Mouse (Mus musculus): ENCODE results near the gene Lta. TPM values are rescaled to one million over a fixed set of nuclear protein-coding genes. Genes with fewer than 3 reads are reported as not detected.

Gene Lta
- polyA plus RNA-seq, 1 experiment from 2014 or later: not detected

DNA sequence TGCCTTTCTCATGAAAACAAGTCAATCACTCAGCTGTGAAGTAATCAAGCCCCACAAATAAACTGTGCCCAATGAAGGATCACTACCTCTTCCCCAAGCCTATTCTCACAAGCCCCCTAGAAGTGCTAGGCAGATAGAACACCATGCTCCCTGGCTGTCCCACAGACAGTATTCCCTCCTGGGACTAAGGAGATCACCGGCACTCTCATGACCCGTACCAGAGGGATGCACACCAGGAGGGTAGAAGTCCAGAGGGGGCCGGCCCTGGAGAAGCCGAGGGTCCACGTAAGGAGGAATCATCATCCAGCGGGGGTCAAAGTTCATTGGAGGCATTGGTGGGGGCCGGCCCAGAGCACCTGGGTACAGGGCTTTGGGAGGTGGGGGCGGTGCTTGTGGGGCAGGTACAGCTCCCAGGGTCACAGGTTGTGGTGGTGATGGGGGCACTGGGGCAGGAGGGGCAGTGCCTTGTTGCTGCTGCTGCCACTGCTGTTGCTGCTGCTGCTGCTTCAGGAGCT, 47.4 kb downstream of the Lta start:
- no peak for ATAC-seq (ENCODE audit: low FRiP score)
- no peak overlapping the region for H3K4me3 ChIP-seq (replicated peaks)
- H3K4me2 ChIP-seq: no peak overlapping the region
- H3K4me1 ChIP-seq: peaks cover 13% of the 10 kb centered on the region
- peaks cover 100% of the 10 kb centered on the region for H3K36me3 ChIP-seq (replicated peaks)
- 95% methylated on average over 8 of the region's 8 CpGs for WGBS
- H3K27ac ChIP-seq: no peak overlapping the region
- no peak overlapping the region for H3K9ac ChIP-seq
- no peaks in the 10 kb centered on the region for H3K9me3 ChIP-seq
- no peaks in the 10 kb centered on the region for H3K27me3 ChIP-seq

DNA sequence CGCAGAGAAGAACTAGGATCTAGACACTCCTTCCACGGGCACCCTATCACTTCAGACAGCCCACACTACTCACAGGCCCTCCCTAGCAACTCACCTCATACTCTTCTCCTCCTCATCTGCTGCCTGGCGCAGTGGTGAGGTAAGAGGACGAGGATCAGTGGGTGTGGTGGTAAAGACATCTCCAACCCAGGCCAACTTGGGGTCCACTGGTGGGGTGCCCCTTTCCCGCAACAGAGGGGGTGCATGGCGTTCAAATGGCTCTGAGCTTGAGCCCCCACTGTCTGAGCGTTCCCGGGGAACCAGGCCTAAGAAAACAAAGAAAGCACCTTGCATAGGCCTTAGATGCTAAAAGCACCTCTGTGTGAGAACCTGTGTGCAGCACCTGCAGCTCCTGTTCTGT, 47.9 kb downstream of the Lta start:
- Histone ChIP-seq H3K9ac (no peak overlapping the region), H3K4me1 (peaks cover 8% of the 10 kb centered on the region), H3K36me3 (replicated peaks) (peaks cover 100% of the 10 kb centered on the region), H3K9me3 (no peaks in the 10 kb centered on the region), H3K4me3 (replicated peaks) (no peak overlapping the region), H3K27ac (no peak overlapping the region), H3K4me2 (no peak overlapping the region), H3K27me3 (no peaks in the 10 kb centered on the region)
- no peak for ATAC-seq (ENCODE audit: low FRiP score)
- WGBS: 92% methylated on average over 8 of the region's 8 CpGs

DNA sequence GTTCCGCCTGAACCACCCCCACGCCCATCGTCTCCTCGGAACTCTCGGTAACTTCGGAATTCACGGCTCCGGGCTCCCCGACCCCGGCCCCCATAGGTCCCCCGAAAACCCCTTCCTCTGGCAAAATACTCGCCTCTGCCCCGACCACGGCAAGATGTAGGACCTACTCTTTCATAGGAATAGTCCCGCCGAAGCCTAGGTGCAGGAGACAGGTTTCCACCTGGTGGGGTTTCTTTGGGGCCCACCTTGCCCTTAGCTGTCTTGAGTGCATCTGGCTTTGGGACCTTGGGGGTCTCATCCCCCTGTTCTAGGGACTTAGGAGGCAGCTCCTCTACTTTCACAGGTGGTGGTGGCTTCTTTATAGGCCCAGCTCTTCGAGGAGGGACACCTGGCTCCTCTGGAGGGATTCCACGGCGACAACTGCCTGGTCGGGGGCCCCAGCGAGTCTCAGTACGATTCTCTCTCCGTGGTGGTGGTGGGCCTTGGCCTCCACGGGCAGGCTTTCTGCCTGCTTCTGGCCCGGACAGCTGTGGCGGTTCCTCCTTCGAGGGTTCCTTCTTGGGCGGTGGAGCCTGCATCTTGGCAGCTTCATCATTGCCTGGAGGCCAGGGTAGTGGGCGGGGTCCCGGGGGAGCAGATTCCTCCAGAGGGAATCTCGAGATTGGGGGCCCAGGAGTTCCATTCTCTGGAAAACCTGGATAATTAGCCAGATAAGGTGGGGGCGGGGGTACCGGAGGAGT, 48.5 kb downstream of the Lta start:
- 93% methylated on average over 33 of the region's 33 CpGs for WGBS
- H3K9ac ChIP-seq: no peak overlapping the region
- H3K27ac ChIP-seq: no peak overlapping the region
- no peaks in the 10 kb centered on the region for H3K27me3 ChIP-seq
- peaks cover 2% of the 10 kb centered on the region; the same call in 1 of the 2 replicates for H3K4me1 ChIP-seq
- H3K9me3 ChIP-seq: no peaks in the 10 kb centered on the region
- H3K4me2 ChIP-seq: no peak overlapping the region
- H3K4me3 ChIP-seq (replicated peaks): no peak overlapping the region
- ATAC-seq (ENCODE audit: low FRiP score): no peak
- H3K36me3 ChIP-seq (replicated peaks): peaks cover 100% of the 10 kb centered on the region

DNA sequence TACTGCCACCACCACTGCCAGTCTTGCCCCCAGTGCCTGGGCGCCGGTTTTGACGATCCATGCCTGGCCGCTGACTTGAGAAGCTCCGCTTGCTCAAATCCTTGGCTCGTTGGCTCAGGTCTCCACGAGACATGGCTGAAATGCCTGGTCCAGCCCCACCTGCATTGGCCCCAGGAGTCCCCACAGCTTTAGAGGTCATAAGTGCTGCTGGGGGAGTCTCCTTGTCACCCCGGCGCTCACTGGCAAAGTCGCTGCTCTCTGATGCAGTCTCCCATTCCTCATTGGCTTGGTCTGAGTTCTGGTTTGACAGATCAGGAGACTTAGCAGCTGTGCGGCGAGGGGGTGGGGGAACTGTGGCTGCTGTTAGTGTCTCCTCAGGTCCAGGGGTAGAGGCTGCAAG, 49.7 kb downstream of the Lta start:
- 94% methylated on average over 12 of the region's 12 CpGs for WGBS
- Histone ChIP-seq H3K4me2 (no peak overlapping the region), H3K36me3 (replicated peaks) (peaks cover 99% of the 10 kb centered on the region), H3K9ac (no peak overlapping the region), H3K27me3 (no peaks in the 10 kb centered on the region), H3K4me3 (replicated peaks) (no peak overlapping the region), H3K27ac (no peak overlapping the region), H3K4me1 (no peaks in the 10 kb centered on the region), H3K9me3 (no peaks in the 10 kb centered on the region)
- ATAC-seq (ENCODE audit: low FRiP score): no peak

DNA sequence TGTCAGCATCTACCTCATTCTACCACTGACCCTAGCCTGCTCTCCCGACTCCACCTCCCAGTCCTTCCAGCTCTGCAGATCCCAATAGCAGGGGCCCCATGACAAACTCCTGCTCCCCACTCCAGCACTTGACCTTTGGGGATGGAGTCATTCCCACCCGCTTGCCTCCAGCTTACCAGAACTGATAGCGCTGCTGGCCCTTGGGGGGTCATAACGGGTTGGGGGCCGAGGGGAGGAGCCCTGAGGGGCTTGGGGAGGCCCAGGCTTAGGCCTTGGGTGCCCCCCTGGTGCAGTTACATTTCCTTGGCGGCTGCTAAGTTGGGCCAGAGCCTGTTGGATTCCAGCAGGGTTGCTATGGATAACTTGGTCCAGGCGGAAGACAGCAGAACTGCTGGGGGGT, 50.5 kb downstream of the Lta start:
- no peak overlapping the region for H3K4me2 ChIP-seq
- H3K9me3 ChIP-seq: no peaks in the 10 kb centered on the region
- peaks cover 99% of the 10 kb centered on the region for H3K36me3 ChIP-seq (replicated peaks)
- H3K27ac ChIP-seq: no peak overlapping the region
- H3K4me3 ChIP-seq (replicated peaks): no peak overlapping the region
- H3K4me1 ChIP-seq: no peaks in the 10 kb centered on the region
- H3K27me3 ChIP-seq: no peaks in the 10 kb centered on the region
- ATAC-seq (ENCODE audit: low FRiP score): no peak
- H3K9ac ChIP-seq: no peak overlapping the region
- WGBS: 88% methylated on average over 7 of the region's 7 CpGs

DNA sequence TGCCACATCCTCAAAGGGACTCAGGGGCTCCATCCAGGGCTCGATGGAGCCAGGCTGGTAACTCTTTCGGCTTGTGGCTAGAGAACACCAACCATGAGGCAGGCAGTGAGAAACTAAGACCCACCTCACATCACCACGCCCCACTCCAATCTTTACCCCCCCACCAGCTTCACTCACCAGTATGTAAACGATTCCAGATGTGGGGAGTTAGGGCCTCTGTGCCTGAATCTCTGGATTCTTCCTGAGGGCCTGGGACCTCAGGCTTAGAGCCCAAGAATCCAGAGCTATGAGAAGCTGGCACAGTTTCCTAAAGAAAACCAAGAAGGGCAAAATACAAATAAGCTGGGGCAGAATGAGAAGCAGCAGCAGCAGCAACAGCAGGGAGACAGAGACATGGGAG, 51.2 kb downstream of the Lta start:
- Histone ChIP-seq H3K9me3 (no peaks in the 10 kb centered on the region), H3K4me1 (no peaks in the 10 kb centered on the region), H3K4me2 (no peak overlapping the region), H3K9ac (no peak overlapping the region), H3K36me3 (replicated peaks) (peaks cover 99% of the 10 kb centered on the region), H3K4me3 (replicated peaks) (no peak overlapping the region), H3K27ac (no peak overlapping the region), H3K27me3 (no peaks in the 10 kb centered on the region)
- 82% methylated on average over 4 of the region's 4 CpGs for WGBS
- no peak for ATAC-seq (ENCODE audit: low FRiP score)

Small RNA genes lying within 50 kb of the gene (microRNA-seq; reads per million reads assigned to microRNA genes)
- gene Mir6973a (not detected), gene Mir6974 (not detected), gene Mir6975 (4.4 reads per million, percentile 16 among the genes with 10 or more reads in this experiment), gene Mir8094 (not detected)

Other genes starting within 250 kb of the Lta start
- 0.11 and 0.21 TPM in 2 replicates for gene Hspa1b, start 246.1 kb downstream of the Lta start, polyA plus RNA-seq (2016; fragmentation: Nextera tagmentation; extraction: Ambion mirVana)
- gene Gm20481, start 235.4 kb downstream of the Lta start, polyA plus RNA-seq (2016; fragmentation: Nextera tagmentation; extraction: Ambion mirVana): not detected in 2 replicates
- gene Hspa1a, start 233.2 kb downstream of the Lta start, polyA plus RNA-seq (2016; fragmentation: Nextera tagmentation; extraction: Ambion mirVana): 2.0 and 2.3 TPM in 2 replicates
- gene Hspa1l, start 232.6 kb downstream of the Lta start, polyA plus RNA-seq (2016; fragmentation: Nextera tagmentation; extraction: Ambion mirVana): 1.2 and 1.3 TPM in 2 replicates
- 226 and 238 TPM in 2 replicates for gene Lsm2, start 223.5 kb downstream of the Lta start, polyA plus RNA-seq (2016; fragmentation: Nextera tagmentation; extraction: Ambion mirVana)
- 158 and 159 TPM in 2 replicates for gene Vars, start 204.4 kb downstream of the Lta start, polyA plus RNA-seq (2016; fragmentation: Nextera tagmentation; extraction: Ambion mirVana)
- gene Vwa7, start 188.8 kb downstream of the Lta start, polyA plus RNA-seq (2016; fragmentation: Nextera tagmentation; extraction: Ambion mirVana): 0.17 and 0.27 TPM in 2 replicates
- 7.4 and 7.7 TPM in 2 replicates for gene Sapcd1, start 177.3 kb downstream of the Lta start, polyA plus RNA-seq (2016; fragmentation: Nextera tagmentation; extraction: Ambion mirVana)
- 5.3 and 5.6 TPM in 2 replicates for gene Msh5, start 158.6 kb downstream of the Lta start, polyA plus RNA-seq (2016; fragmentation: Nextera tagmentation; extraction: Ambion mirVana)
- gene Clic1, start 155.4 kb downstream of the Lta start, polyA plus RNA-seq (2016; fragmentation: Nextera tagmentation; extraction: Ambion mirVana): 152 and 155 TPM in 2 replicates
- gene Ddah2, start 146.3 kb downstream of the Lta start, polyA plus RNA-seq (2016; fragmentation: Nextera tagmentation; extraction: Ambion mirVana): 513 and 534 TPM in 2 replicates
- not detected in 2 replicates for gene Ly6g6c, start 140.0 kb downstream of the Lta start, polyA plus RNA-seq (2016; fragmentation: Nextera tagmentation; extraction: Ambion mirVana)
- gene Mpig6b, start 139.2 kb downstream of the Lta start, polyA plus RNA-seq (2016; fragmentation: Nextera tagmentation; extraction: Ambion mirVana): 0.40 and 0.54 TPM in 2 replicates
- gene Ly6g6e, start 128.4 kb downstream of the Lta start, polyA plus RNA-seq (2016; fragmentation: Nextera tagmentation; extraction: Ambion mirVana): 0.28 and 0.50 TPM in 2 replicates
- gene Ly6g6d, start 127.3 kb downstream of the Lta start, polyA plus RNA-seq (2016; fragmentation: Nextera tagmentation; extraction: Ambion mirVana): 0.29 and 1.6 TPM in 2 replicates
- gene Ly6g6f, start 119.7 kb downstream of the Lta start, polyA plus RNA-seq (2016; fragmentation: Nextera tagmentation; extraction: Ambion mirVana): 0.17 and 0.18 TPM in 2 replicates
- 59.2 and 70.7 TPM in 2 replicates for gene Abhd16a, start 116.1 kb downstream of the Lta start, polyA plus RNA-seq (2016; fragmentation: Nextera tagmentation; extraction: Ambion mirVana)
- gene Ly6g5c, start 97.1 kb downstream of the Lta start, polyA plus RNA-seq (2016; fragmentation: Nextera tagmentation; extraction: Ambion mirVana): not detected in 2 replicates
- 0.96 and 1.5 TPM in 2 replicates for gene Ly6g5b, start 89.9 kb downstream of the Lta start, polyA plus RNA-seq (2016; fragmentation: Nextera tagmentation; extraction: Ambion mirVana)
- 27.4 and 28.1 TPM in 2 replicates for gene Gpank1, start 83.9 kb downstream of the Lta start, polyA plus RNA-seq (2016; fragmentation: Nextera tagmentation; extraction: Ambion mirVana)
- gene Csnk2b, start 83.3 kb downstream of the Lta start, polyA plus RNA-seq (2016; fragmentation: Nextera tagmentation; extraction: Ambion mirVana): 283 and 284 TPM in 2 replicates
- 5.3 and 7.2 TPM in 2 replicates for gene D17H6S53E, start 79.0 kb downstream of the Lta start, polyA plus RNA-seq (2016; fragmentation: Nextera tagmentation; extraction: Ambion mirVana)
- 0.46 and 0.63 TPM in 2 replicates for gene Apom, start 73.3 kb downstream of the Lta start, polyA plus RNA-seq (2016; fragmentation: Nextera tagmentation; extraction: Ambion mirVana)
- 88.9 and 97.8 TPM in 2 replicates for gene Bag6, start 70.2 kb downstream of the Lta start, polyA plus RNA-seq (2016; fragmentation: Nextera tagmentation; extraction: Ambion mirVana)
- gene Prrc2a, start 40.5 kb downstream of the Lta start, polyA plus RNA-seq (2016; fragmentation: Nextera tagmentation; extraction: Ambion mirVana): 221 and 231 TPM in 2 replicates
- gene Aif1, start 29.3 kb downstream of the Lta start, polyA plus RNA-seq (2016; fragmentation: Nextera tagmentation; extraction: Ambion mirVana): 4.3 and 4.9 TPM in 2 replicates
- gene Lst1, start 16.9 kb downstream of the Lta start, polyA plus RNA-seq (2016; fragmentation: Nextera tagmentation; extraction: Ambion mirVana): 4.0 and 4.8 TPM in 2 replicates
- not detected in 2 replicates for gene Ltb, start 10.9 kb downstream of the Lta start, polyA plus RNA-seq (2016; fragmentation: Nextera tagmentation; extraction: Ambion mirVana)
- not detected in 2 replicates for gene Tnf, start 3.3 kb downstream of the Lta start, polyA plus RNA-seq (2016; fragmentation: Nextera tagmentation; extraction: Ambion mirVana)
- 0.41 TPM in 2 replicates for gene Gm16181, start 15.5 kb upstream of the Lta start, polyA plus RNA-seq (2016; fragmentation: Nextera tagmentation; extraction: Ambion mirVana)
- 16.2 and 17.3 TPM in 2 replicates for gene Atp6v1g2, start 28.3 kb upstream of the Lta start, polyA plus RNA-seq (2016; fragmentation: Nextera tagmentation; extraction: Ambion mirVana)
- 11.0 and 12.9 TPM in 2 replicates for gene Nfkbil1, start 30.4 kb upstream of the Lta start, polyA plus RNA-seq (2016; fragmentation: Nextera tagmentation; extraction: Ambion mirVana)
- gene Ddx39b, start 36.4 kb upstream of the Lta start, polyA plus RNA-seq (2016; fragmentation: Nextera tagmentation; extraction: Ambion mirVana): 614 and 623 TPM in 2 replicates
- gene H2-D1, start 57.4 kb upstream of the Lta start, polyA plus RNA-seq (2016; fragmentation: Nextera tagmentation; extraction: Ambion mirVana): 37.2 and 39.2 TPM in 2 replicates
- gene H2-Q1, start 115.1 kb upstream of the Lta start, polyA plus RNA-seq (2016; fragmentation: Nextera tagmentation; extraction: Ambion mirVana): not detected in 2 replicates
- not detected in 2 replicates for gene H2-Q2, start 136.9 kb upstream of the Lta start, polyA plus RNA-seq (2016; fragmentation: Nextera tagmentation; extraction: Ambion mirVana)
- 1.3 and 1.6 TPM in 2 replicates for gene H2-Q4, start 174.3 kb upstream of the Lta start, polyA plus RNA-seq (2016; fragmentation: Nextera tagmentation; extraction: Ambion mirVana)
- 0.23 and 0.34 TPM in 2 replicates for gene H2-Q6, start 219.5 kb upstream of the Lta start, polyA plus RNA-seq (2016; fragmentation: Nextera tagmentation; extraction: Ambion mirVana)
- 5.1 and 5.6 TPM in 2 replicates for gene H2-Q7, start 233.8 kb upstream of the Lta start, polyA plus RNA-seq (2016; fragmentation: Nextera tagmentation; extraction: Ambion mirVana)